Mouse (Mus musculus): ENCODE results near the gene Iffo2.

- TF ChIP-seq CTCF (IDR thresholded peaks at IDR 0.05; ENCODE audit: low read depth, low read length) (no peak), POLR2A (IDR thresholded peaks at IDR 0.05; ENCODE audit: borderline replicate concordance, low read depth, low read length) (no peak)
Observed at GRCm38 (mm10) chr4:139501702-139502101, 28.6 kb upstream of the Iffo2 start.

Measured in bone marrow macrophage, adult 2 months (primary cell).